Mouse (Mus musculus) stomach, postnatal 0 days (tissue): Measurements from ENCODE around the gene Dlgap5. TPM values are rescaled to one million over a fixed set of nuclear protein-coding genes. Genes with fewer than 3 reads are reported as not detected.

Experiments used
- ATAC-seq: fragments of 200-750 bp; cut with Nextera tagmentation; 2 replicates; pipeline ENCODE4 v1.8.0; 2017; ENCODE audit not compliant: low FRiP score, low TSS enrichment
- DNase-seq: peaks from one replicate; pipeline ENCODE4 v3.0.0-alpha.2; 2016; ENCODE audit warnings: low spot score
- H3K27ac ChIP-seq: fragments of 300-500 bp; sonication (generic); replicated peaks from 2 replicates; pipeline ENCODE4 v1.5.1; 2014; ENCODE audit warnings: mild to moderate bottlenecking, control low read depth
- H3K27me3 ChIP-seq: fragments of 300-500 bp; sonication (generic); 2 replicates; pipeline ENCODE4 v1.6.1; 2014; ENCODE audit warnings: low read length; ENCODE audit not compliant: control insufficient read depth, insufficient read depth
- H3K36me3 ChIP-seq: fragments of 300-500 bp; sonication (generic); 2 replicates; pipeline ENCODE4 v1.6.1; 2014; ENCODE audit warnings: low read length, mixed read lengths; ENCODE audit not compliant: control insufficient read depth, insufficient read depth
- H3K4me1 ChIP-seq: fragments of 300-500 bp; sonication (generic); replicated peaks from 2 replicates; pipeline ENCODE4 v1.6.1; 2014; ENCODE audit warnings: antibody characterized with exemption; ENCODE audit not compliant: control insufficient read depth, insufficient read depth
- H3K4me2 ChIP-seq: fragments of 300-500 bp; sonication (generic); replicated peaks from 2 replicates; pipeline ENCODE4 v1.6.1; 2014; ENCODE audit warnings: low read depth, mild to moderate bottlenecking, control low read depth, moderate library complexity
- H3K4me3 ChIP-seq: fragments of 300-500 bp; sonication (generic); 2 replicates; pipeline ENCODE4 v1.5.1; 2014; ENCODE audit warnings: low read depth, low read length, control low read depth
- H3K9ac ChIP-seq: fragments of 300-500 bp; sonication (generic); 2 replicates; pipeline ENCODE4 v1.6.1; 2014; ENCODE audit warnings: mild to moderate bottlenecking, low read length, control low read depth, mixed read lengths
- H3K9me3 ChIP-seq: fragments of 300-500 bp; sonication (generic); 2 replicates; pipeline ENCODE4 v1.6.1; 2016; ENCODE audit warnings: low read length; ENCODE audit not compliant: control insufficient read depth
- CTCF ChIP-seq: IDR thresholded peaks from 2 replicates; pipeline ENCODE4 v1.5.1; 2016; ENCODE audit warnings: antibody characterized with exemption, low read depth, mild to moderate bottlenecking, moderate library complexity
- EP300 ChIP-seq: optimal IDR thresholded peaks from 2 replicates; pipeline ENCODE3; 2016; ENCODE audit warnings: antibody characterized with exemption
- WGBS: fragments of 180-500 bp; shearing (Covaris S2); extraction: QIAGEN DNeasy Blood & Tissue Kit; methylation state at CpG from one replicate; pipeline ENCODE4 v1.1.7; 2014; 5-methylcytosine and 5-hydroxymethylcytosine counted together
- polyA plus RNA-seq: library from polyadenylated mRNA; unstranded; fragments of >200 nt; fragmentation: Nextera tagmentation; extraction: Ambion mirVana; gene quantifications from 2 replicates; pipeline ENCODE4 v1.2.1, GENCODE M21; 2015

The Dlgap5 gene
- polyA plus RNA-seq, 1 experiment from 2014 or later, result 7.4 TPM

- no peaks in the 10 kb centered on the region for H3K36me3 ChIP-seq
- H3K9me3 ChIP-seq, result no peaks in the 10 kb centered on the region
- peak overlapping the region; percentile 57 for H3K9ac ChIP-seq
- no peak for TF ChIP-seq EP300
- TF ChIP-seq CTCF, result no peak
- 0 out of 2 replicates have a peak, but pooled peaks cover 2% of the 10 kb centered on the region for H3K4me1 ChIP-seq
- ATAC-seq (peak; percentile 85), DNase-seq (peak; percentile 91)
- H3K27ac ChIP-seq, result peak overlapping the region; percentile 81
- peak overlapping the region; percentile 55 for H3K4me2 ChIP-seq
- peak overlapping the region; percentile 39 for H3K4me3 ChIP-seq
- H3K27me3 ChIP-seq, result no peaks in the 10 kb centered on the region
- WGBS, result 10% methylated on average over 49 of the region's 49 CpGs
Measured at GRCm38 (mm10) chr14:47373728-47374678, 44.2 kb downstream of the Dlgap5 start.

DNA sequence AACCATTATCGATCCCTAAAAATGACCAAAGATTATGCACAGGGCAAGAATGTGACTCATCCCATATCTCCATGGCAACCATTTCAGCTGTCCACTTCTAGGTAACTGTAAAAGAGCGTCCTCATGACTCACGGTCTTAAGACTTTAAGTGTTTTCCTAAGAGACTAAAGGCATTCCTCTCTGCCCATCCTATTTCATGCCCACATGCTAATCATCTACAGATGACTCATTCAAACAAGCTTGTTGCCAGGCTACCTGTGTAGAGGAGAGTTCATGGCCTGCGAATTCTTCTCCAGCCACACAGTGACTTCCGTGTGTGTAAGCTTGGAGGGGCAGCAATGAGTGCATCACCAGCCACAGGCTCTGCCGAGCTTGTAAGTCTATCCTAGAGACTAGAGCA, 46.5 kb downstream of the Dlgap5 start:
- Histone ChIP-seq H3K27ac (peak overlapping the region; percentile 1; the same call in 1 of the 2 replicates), H3K4me3 (no peak overlapping the region), H3K27me3 (no peaks in the 10 kb centered on the region), H3K9ac (no peak overlapping the region), H3K4me1 (0 out of 2 replicates have a peak, but pooled peaks cover 2% of the 10 kb centered on the region), H3K9me3 (no peaks in the 10 kb centered on the region), H3K36me3 (no peaks in the 10 kb centered on the region), H3K4me2 (no peak overlapping the region)
- 38% methylated on average over 6 of the region's 6 CpGs for WGBS
- ATAC-seq (peak; percentile 89), DNase-seq (peak; percentile 72)
- TF ChIP-seq CTCF, result no peak
- no peak for TF ChIP-seq EP300

DNA sequence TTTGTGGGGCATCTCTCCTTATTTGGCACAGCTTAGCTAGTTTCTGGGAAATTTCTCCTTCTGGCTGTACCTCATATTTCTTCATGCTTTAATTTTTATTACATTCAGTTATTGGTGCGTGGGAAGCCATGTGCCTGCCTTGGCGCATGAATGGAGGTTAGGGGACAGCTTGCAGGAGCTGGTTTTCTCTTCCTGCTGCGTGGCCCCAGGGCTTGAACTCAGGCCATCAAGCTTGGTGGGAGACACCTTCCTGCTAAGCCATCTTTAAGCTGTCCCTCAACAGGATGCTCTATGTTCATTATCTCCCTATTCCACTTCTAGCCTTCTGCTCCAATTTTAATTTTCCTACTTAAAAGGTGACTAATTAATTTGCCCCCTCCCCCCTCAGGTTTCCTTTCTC, 47.4 kb downstream of the Dlgap5 start:
- 83% methylated on average over 3 of the region's 3 CpGs for WGBS

DNA sequence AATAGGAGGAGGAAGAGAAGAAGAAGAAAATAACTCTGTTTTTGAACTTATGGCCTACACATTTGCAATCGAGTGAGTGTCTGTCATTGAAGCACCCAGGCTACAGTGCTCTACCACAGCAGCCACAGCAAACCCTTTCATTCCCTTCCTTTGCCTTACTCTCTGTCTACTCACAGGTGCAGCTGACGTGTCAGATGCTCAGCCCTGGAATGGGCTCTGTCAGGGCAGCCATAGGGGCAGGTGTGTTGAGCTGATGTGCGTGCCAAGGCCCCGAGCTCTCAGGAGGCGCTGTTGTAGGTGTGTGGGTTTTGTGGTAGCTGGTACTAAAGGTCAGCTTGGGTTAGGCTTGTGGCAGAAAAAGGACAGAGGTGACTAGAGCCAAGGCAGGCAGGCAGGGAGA, 48.5 kb downstream of the Dlgap5 start:
- WGBS, result 86% methylated on average over 5 of the region's 5 CpGs
- no peak for TF ChIP-seq EP300
- TF ChIP-seq CTCF, result no peak
- ATAC-seq, result no peak

More for the DNA sequence above, 47.4 kb downstream of the Dlgap5 start:
- ATAC-seq (no peak), DNase-seq (no peak)
- H3K4me3 ChIP-seq, result no peak overlapping the region
- no peaks in the 10 kb centered on the region for H3K36me3 ChIP-seq
- no peak overlapping the region for H3K9ac ChIP-seq
- TF ChIP-seq EP300, result no peak
- no peak for TF ChIP-seq CTCF
- H3K4me2 ChIP-seq, result no peak overlapping the region
- H3K27ac ChIP-seq, result peak overlapping the region; percentile 58; the same call in 1 of the 2 replicates
- 0 out of 2 replicates have a peak, but pooled peaks cover 2% of the 10 kb centered on the region for H3K4me1 ChIP-seq
- no peaks in the 10 kb centered on the region for H3K27me3 ChIP-seq
- no peaks in the 10 kb centered on the region for H3K9me3 ChIP-seq

GRCm38 (mm10) chr14:47367461-47367860, 50.7 kb downstream of the Dlgap5 start, which contains the start of gene Lgals3:
Gene Lgals3 (plus strand): TSS chr14:47367751.
- peak within 1 kb of the TSS; percentile 75 for H3K27ac ChIP-seq
- H3K4me1 ChIP-seq, result no peaks in the 10 kb centered on the region
- H3K4me2 ChIP-seq, result peak within 1 kb of the TSS; percentile 12

More for the DNA sequence above, 48.5 kb downstream of the Dlgap5 start:
- no peaks in the 10 kb centered on the region for H3K36me3 ChIP-seq
- H3K27ac ChIP-seq, result no peak overlapping the region
- H3K9me3 ChIP-seq, result no peaks in the 10 kb centered on the region
- H3K9ac ChIP-seq, result no peak overlapping the region
- no peak overlapping the region for H3K4me2 ChIP-seq
- H3K27me3 ChIP-seq, result no peaks in the 10 kb centered on the region
- DNase-seq, result no peak
- no peak overlapping the region for H3K4me3 ChIP-seq
- H3K4me1 ChIP-seq, result 0 out of 2 replicates have a peak, but pooled peaks cover 2% of the 10 kb centered on the region

More at GRCm38 (mm10) chr14:47367461-47367860, 50.7 kb downstream of the Dlgap5 start, which contains the start of gene Lgals3:
- ATAC-seq (peak; percentile 56), DNase-seq (peak; percentile 63)
- Histone ChIP-seq H3K9ac (no peak within 1 kb of the TSS), H3K9me3 (no peaks in the 10 kb centered on the region), H3K36me3 (no peaks in the 10 kb centered on the region), H3K27me3 (no peaks in the 10 kb centered on the region), H3K4me3 (no peak within 1 kb of the TSS)
- 30% methylated on average over 9 of the region's 9 CpGs for WGBS
- TF ChIP-seq EP300 (no peak), CTCF (no peak)
